Mouse (Mus musculus) T-cell, adult 2 months (primary cell): ENCODE measurements around the gene Cntn1.
"Not testable (repeated sequence)": the region's sequence is repeated elsewhere in the genome, so short reads cannot be mapped to it uniquely, and the experiment has no call there.

ENCODE experiments used
- DNase-seq: peaks from one replicate; pipeline ENCODE4 v3.0.0; 2022; ENCODE audit warnings: low spot score

The Cntn1 gene

DNA sequence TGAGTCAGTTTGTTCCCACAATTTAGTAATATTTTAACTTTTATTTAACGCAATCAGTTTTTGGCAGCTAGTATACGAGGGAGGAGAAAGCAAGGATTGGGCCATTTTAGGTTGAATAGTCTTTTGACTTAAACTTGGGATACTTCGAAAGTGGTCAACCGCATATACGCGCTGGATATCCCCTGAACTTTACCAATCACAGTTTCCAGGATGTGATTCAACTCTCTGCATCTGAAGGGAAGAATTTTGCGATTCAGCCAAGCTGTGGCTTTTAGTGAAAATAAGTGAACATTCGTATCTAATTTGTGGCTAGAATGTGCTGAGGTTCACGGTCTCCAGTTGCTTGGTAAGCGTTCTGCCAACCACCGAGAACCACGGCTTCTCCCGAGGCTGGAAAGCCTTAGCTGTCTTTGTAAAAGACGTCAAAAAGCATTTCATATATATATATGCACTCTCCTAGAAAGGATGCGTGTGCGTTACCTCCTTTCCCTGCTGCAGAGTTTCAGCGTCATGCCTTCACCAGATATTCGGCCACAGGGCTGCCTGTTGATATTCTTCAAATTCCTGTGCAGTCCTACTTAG, 217.9 kb downstream of the Cntn1 start:
- no peak for DNase-seq

DNA sequence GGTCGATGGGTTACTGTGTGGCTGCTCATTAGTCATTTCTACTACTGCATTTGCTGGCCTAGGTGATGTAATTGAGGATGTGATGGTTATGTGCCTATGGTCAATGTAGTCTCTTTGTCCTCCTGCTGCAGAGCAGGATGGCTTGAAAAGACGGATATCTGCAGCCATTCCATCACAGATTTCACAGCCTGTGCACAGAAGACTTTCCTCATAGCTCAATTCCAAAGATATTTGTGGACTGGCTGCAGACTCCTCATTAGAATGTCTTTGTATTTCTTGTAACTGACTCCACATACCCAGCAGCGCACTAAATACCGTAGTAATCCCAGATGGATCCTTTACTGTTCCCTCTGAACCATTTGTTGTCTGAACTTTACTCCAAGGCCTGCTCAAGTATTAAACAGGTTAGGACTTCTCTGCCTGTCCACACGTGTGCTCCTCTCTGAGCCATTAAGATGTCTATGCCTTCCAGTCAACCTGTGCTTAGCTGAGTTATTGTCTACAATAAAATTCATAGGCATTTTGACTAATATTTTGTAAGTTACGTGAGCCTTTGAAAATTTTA, 220.9 kb downstream of the Cntn1 start:
- no peak for DNase-seq

DNA sequence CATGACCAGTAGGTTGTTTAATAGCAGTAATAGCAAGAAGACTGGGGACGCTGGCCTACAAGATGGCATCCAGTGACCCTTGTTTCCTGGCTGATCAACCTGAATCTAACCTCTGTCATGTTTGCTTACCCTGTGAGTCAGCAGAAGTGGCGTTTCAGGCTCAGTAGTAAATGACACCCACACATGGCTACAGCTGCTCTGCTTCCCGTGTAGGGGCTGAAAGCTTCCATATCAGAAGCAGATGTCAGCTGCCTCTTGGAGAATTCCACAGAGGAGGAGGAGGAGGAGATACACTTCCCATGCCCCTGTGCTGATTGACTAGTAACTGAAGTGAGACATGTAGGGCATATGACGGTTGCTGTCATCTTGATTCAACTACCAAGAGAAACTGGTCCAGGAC, 225.9 kb downstream of the Cntn1 start:
- no peak for DNase-seq

DNA sequence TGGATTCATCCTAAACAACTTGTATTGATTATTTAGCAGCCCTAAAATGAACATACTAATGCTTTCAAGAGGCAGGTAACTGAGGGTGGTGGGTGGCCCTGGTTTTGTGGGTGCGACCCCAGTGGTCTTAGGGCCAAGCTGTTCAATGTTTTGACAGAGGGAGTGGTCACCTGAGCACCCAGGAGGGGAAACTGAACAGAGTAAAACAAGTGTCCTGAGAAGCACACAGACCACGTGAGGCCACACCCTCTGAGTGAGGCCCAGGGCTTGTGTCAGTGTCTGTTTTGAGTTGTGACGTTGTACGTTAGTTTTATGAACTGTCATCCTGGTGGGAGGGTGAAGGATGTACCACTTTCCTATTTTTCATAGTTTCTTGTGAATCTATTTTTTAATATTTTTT, 227.0 kb downstream of the Cntn1 start:
- DNase-seq, result no peak

DNA sequence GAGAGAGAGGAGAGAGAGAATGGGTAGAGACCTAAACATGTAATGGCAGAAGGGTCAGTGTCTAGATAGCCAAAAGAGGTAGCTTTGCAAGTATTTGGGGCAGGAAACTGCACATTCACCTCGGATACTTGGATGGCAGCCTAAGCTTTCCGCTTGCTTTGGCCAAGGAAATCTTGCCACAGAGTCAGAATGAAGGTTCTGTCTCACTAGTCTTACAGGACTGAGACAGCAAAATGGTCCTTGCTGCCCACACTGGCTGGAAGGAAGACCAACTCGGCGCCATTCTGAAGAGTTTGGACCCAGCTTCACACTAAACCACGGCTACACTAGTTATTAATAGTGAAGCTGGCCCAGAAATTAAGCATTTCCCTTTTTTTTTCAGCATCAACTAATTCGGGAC, 230.0 kb downstream of the Cntn1 start:
- no peak for DNase-seq

DNA sequence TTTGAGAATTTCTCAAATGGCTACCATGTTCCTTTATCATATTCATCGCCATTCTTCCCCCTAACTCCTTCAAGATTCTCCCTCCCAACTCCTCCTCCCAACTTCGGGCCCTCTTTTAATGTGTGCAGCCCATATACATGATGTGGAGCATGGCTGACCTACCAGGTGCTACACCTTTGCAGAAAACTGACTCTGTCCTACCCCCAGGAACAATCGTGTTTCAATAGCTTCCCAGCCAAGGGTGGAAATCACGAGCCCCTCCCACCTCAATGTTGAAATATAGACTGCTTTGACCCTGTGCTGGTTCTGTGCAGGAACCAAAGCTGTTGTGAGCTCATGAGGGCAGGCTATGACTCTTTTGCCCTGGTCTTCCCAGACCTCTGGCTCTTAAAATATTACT, 236.7 kb downstream of the Cntn1 start:
- no peak for DNase-seq

DNA sequence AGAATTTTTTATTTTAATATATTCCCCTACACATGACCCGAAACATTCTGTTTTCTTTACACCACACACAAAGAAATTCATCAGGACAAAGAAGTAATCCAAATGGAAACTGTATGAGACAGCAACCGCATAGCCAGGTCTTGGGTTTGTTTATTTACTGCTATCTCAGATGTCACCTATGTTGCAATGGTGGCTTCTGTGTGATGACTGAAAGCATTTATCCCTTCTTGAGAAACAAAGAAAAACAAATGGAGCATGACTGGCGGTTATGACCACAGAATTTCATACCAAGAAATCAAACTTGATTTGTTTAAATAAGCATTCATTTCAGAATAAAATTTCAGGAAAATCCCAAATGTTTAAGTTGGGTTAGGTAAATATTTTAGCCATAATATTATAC, 245.5 kb downstream of the Cntn1 start:
- DNase-seq, result no peak

DNA sequence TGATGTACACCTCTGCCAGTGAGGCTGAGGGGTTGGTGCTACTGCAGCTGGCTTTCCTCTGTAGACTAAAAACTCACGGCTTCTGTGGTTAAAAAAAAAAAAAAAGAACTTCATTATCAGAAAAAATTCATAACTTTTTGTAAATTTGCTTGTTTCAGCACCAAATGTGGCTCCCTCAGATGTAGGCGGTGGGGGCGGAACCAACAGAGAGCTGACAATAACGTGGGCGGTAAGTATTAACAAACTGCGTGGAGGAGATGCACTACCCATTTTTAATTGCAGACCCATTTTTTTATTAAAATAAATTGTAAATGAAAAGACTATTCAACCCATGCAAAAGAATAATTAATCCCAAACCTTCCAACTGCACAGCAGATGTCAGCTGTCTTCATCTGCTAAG, 251.8 kb downstream of the Cntn1 start:
- no peak for DNase-seq

DNA sequence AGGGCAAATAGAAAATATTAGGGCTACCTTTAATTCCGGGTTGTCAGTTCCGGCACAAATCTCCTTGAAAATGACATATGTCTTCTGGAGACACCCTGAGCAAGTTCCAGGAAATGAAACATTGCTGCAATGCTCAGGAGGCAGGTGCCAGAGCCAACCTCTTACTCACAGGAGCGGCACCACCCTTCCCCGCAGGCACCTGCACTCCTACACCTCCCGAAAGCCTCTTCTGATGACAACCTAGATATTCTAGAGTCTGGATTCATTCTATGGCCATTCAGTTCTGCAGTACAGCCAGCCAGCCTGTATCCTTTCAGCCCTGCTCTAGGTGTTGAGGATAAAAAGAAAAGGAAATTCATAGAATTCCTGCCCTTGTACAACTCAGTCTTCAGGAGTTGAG, 253.3 kb downstream of the Cntn1 start:
- DNase-seq, result no peak

DNA sequence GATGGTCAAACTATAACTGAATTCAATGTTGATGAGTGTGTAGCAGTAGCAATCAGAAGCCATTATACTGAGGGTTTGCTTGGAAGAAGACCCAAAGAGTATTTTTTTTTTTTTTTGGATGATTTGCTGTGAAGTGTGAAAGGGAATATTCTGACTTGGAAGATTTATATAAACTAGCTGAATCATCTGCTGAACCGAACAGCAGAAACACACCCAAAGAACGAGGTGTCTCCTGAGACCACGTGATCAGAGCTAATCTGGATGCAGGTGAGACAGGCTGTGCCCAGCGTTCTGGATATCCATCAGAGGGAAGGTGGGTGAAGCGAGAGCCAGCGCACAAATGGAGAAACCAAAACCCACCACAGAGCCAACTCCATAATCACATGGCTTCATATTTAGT, 271.0 kb downstream of the Cntn1 start:
- no peak for DNase-seq

DNA sequence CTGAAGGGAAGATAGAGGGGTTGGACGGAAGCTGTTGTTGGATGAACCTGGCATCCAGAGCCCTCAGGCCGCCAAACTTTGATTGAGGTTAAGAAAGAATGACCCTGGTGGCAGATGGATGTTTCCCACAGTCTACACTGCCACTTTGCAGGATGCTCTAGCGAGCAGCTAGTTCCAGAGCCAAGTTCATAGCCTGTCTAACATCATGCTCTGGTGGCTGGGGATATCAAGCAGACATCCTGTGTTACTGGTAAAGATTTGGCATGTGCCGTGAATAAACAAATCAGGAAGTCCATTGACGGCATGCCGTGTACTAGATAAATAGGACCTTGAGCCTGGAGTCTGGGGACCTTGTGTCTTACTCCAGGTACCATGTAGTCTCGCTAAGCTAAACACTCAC, 276.1 kb downstream of the Cntn1 start:
- DNase-seq, result no peak

DNA sequence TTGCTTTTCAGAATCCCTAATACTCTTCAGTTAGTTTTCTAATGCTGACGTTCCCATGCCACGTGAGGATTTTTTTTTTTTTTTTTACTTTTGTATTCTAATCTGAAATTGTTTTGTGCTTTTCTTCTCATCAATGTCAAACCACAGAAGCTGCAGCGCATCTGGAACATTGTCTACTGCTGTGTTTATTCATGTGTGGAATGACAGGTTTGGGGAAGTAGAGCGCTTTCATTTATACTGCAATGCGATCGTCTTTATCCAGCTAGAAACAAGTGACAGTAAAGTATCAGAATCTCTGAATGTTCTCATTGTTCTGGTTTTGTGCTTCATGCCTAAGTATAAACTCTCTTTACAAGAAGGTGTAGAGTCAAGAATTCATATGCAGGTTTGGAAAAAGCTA, 289.3 kb downstream of the Cntn1 start:
- no peak for DNase-seq

DNA sequence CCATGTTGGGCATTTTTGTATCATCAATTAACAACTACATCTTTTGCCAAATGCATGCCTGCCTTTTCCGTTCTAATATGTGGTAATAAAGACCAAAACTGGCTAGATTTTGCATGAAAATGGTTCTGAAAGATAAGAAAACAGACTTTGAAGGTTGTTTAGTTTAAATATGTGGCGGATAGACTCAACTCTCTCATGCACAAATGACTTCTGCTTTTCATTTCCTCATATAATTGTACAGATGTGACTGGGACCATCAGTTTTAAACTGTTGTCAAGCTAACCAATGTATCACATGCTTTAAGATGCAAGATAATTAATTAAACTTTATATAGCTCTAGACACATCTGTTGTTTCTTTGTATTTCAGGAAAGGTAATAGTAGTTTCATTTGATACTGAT, 290.5 kb downstream of the Cntn1 start:
- DNase-seq, result no peak

DNA sequence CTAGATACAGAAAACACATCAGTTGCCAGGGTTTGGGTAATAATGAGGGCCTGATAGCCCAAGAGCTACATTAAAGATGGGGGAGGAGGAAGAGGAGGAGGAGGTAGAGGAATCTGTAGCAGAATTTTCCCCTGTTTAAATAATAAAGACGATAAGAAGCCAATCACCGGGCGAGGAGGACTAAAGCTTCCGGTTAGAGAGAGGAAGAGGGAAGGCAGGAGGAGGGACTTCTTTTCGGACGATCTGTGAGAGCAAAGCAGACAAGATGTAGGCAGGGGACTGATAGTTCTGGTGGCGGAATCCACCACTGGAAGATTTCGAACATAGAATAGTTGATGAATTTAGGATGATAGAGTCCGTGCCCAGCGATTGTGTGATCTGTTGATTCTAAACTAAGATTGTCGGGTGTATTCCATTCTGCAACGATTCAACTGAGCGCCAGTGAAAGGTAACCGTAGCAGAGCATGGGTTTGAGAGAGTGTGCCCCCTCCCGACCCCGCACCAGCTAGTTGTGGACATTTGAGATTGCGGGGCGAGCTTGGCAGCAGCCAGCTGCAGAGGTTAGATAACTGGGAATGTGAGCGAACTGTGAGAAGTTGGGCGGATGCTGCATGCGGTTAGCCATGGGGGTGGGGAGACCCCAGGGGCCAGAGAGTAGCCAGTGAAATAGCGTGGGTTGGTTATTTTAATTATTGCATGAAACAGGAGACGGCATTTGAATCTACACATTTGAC, 293.3 kb downstream of the Cntn1 start:
- DNase-seq, result no peak

DNA sequence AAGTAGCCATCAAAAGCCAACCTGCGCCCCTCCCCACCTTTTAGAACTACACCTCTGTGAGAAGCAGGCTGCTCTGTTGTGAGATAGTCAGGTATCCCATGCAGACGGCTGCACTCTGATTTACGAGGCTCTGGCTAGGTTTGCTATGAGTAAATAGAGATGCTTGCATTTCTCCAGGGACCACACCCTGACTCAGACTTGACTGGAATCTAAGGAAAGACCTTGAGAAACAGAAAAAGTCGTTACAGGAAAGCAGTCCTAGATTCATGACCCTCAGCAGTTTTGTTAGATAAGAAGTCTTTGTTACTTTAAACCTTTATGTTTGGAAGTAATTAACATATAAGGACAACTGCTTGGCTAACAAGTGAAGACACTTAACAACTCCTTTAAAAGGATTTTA, 296.5 kb downstream of the Cntn1 start:
- no peak for DNase-seq

DNA sequence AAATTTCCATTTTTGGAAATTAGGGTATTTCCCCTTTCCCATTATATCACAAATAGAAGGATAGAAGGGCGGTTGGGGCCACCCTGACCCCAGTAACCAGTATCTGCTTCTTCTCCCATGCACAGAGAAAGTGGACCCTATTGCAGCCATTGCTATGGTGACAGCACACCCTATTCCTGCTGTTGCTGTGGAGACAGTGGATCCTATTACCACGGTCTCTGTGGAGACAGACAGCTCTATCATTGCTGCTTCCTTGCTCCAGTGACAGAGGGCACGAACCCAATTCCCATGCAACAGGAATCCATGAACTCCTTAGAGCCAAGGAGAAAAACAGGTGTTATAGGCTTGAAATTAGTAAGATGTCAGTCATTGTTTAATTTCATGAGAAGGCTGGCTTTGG, 296.9 kb downstream of the Cntn1 start:
- DNase-seq, result no peak

DNA sequence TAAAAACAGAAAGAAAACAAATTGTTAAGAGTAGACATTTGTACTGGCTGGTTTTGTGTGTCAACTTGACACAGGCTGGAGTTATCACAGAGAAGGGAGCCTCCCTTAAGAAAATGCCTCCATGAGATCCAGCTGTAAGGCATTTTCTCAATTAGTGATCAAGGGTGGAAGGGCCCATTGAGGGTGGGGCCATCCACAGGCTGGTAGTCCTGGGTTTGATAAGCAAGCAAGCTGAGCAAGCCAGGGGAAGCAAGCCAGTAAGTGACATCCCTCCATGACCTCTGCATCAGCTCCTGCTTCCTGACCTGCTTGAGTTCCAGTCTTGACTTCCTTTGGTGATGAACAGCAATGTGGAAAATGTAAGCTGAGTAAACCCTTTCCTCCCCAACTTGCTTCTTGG, 297.5 kb downstream of the Cntn1 start:
- not testable (repeated sequence) for DNase-seq

DNA sequence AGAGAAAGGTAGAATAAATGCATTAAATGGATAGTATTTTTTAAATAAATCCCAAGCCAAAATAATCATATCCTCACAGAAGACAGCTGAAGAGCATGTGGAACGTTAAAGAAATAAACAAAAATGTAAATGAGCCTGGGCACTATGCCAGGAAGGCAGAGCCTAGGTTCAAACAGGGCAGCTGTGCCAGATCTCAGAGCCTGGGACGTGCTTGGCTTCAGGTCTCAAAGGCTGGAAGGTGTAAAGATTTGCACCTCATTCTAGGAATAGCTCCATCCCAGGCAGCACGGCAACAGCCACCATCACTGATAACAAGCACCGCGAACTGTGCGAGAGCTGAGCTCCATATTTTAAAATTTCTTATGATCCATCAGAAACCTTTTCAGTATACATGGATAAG, 313.2 kb downstream of the Cntn1 start:
- DNase-seq, result no peak

DNA sequence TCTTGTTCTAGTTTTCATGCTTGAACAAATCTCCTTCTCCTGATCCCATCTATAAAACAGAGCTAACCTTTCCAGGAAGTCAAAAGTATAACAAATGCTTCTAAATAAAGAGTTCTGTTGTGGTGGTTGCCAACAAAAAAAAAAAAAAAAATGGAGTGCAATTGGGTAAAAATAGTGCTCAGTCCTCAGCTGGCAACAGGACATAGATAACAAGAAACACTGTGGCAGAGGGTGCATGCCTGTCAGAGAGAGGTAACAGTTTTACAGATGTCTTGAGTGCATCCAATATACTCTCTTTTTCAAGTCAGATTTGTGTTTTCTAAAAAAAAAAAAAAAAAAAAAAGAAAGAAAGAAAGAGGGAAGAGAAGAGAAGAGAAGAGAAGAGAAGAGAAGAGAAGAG, 313.6 kb downstream of the Cntn1 start:
- DNase-seq, result no peak
